Mouse (Mus musculus) stomach, embryonic 14.5 days (tissue): Measurements from ENCODE around the gene Rfx7. TPM values are rescaled to one million over a fixed set of nuclear protein-coding genes. Genes with fewer than 3 reads are reported as not detected.

Source experiments
- ATAC-seq: fragments of 200-750 bp; cut with Nextera tagmentation; 2 replicates; pipeline ENCODE4 v1.8.0; 2017; ENCODE audit warnings: low read depth, moderate TSS enrichment; ENCODE audit not compliant: insufficient number of reproducible peaks, insufficient read depth, low FRiP score
- H3K27ac ChIP-seq: fragments of 300-500 bp; sonication (generic); 2 replicates; pipeline ENCODE4 v1.5.1; 2014; ENCODE audit warnings: mild to moderate bottlenecking, low read length, moderate library complexity, mixed read lengths
- H3K27me3 ChIP-seq: fragments of 300-500 bp; sonication (generic); 2 replicates; pipeline ENCODE4 v1.6.1; 2014; ENCODE audit warnings: low read length, control low read depth, mixed read lengths; ENCODE audit not compliant: control insufficient read depth, insufficient read depth
- H3K36me3 ChIP-seq: fragments of 300-500 bp; sonication (generic); 2 replicates; pipeline ENCODE4 v1.6.1; 2014; ENCODE audit warnings: mild to moderate bottlenecking, control low read depth, low read length, moderate library complexity, mixed read lengths; ENCODE audit not compliant: control insufficient read depth, insufficient read depth
- H3K4me1 ChIP-seq: fragments of 300-500 bp; sonication (generic); 2 replicates; pipeline ENCODE4 v1.6.1; 2014; ENCODE audit warnings: low read length, control low read depth, mixed read lengths; ENCODE audit not compliant: control insufficient read depth, insufficient read depth
- H3K4me2 ChIP-seq: fragments of 300-500 bp; sonication (generic); replicated peaks from 2 replicates; pipeline ENCODE4 v1.6.1; 2014; ENCODE audit warnings: low read depth, low read length, control low read depth
- H3K4me3 ChIP-seq: fragments of 300-500 bp; sonication (generic); 2 replicates; pipeline ENCODE4 v1.5.1; 2014; ENCODE audit warnings: low read depth, low read length, control low read depth
- H3K9ac ChIP-seq: fragments of 300-500 bp; sonication (generic); replicated peaks from 2 replicates; pipeline ENCODE4 v1.6.1; 2014; ENCODE audit warnings: low read depth, mild to moderate bottlenecking, control low read depth, low read length, moderate library complexity, mixed read lengths
- H3K9me3 ChIP-seq: fragments of 300-500 bp; sonication (generic); 2 replicates; pipeline ENCODE4 v1.6.1; 2016; ENCODE audit warnings: low read depth, low read length, control low read depth; ENCODE audit not compliant: control insufficient read depth
- WGBS: fragments of 180-500 bp; shearing (Covaris S2); extraction: QIAGEN DNeasy Blood & Tissue Kit; methylation state at CpG from one replicate; pipeline ENCODE4 v1.1.7; 2014; 5-methylcytosine and 5-hydroxymethylcytosine counted together
- polyA plus RNA-seq: library from polyadenylated mRNA; unstranded; fragments of >200 nt; fragmentation: Nextera tagmentation; extraction: Ambion mirVana; gene quantifications from 2 replicates; pipeline ENCODE4 v1.2.1, GENCODE M21; 2014

The Rfx7 gene
- polyA plus RNA-seq, 1 experiment from 2014 or later: 21.7 TPM

- ATAC-seq: no peak
- Histone ChIP-seq H3K36me3 (peaks cover 10% of the 10 kb centered on the region), H3K9ac (no peak overlapping the region), H3K4me3 (no peak overlapping the region), H3K4me2 (no peak overlapping the region), H3K27ac (no peak overlapping the region), H3K27me3 (no peaks in the 10 kb centered on the region), H3K4me1 (peaks cover 9% of the 10 kb centered on the region; the same call in 1 of the 2 replicates), H3K9me3 (no peaks in the 10 kb centered on the region)
- 79% methylated on average over 4 of the region's 4 CpGs for WGBS
Measured at GRCm38 (mm10) chr9:72660139-72660538, 128.1 kb downstream of the Rfx7 start.

GRCm38 (mm10) chr9:72660911-72661310, 128.9 kb downstream of the Rfx7 start:
- H3K27ac ChIP-seq: peak overlapping the region; percentile 100; the same call in 1 of the 2 replicates
- no peaks in the 10 kb centered on the region for H3K9me3 ChIP-seq
- peak overlapping the region; percentile 34; the same call in 1 of the 2 replicates for H3K4me2 ChIP-seq
- WGBS: 41% methylated on average over 1 of the region's 1 CpGs
- H3K9ac ChIP-seq: no peak overlapping the region
- H3K27me3 ChIP-seq: no peaks in the 10 kb centered on the region
- H3K4me3 ChIP-seq: no peak overlapping the region
- H3K36me3 ChIP-seq: peaks cover 16% of the 10 kb centered on the region
- no peak for ATAC-seq
- H3K4me1 ChIP-seq: peaks cover 16% of the 10 kb centered on the region; the same call in 1 of the 2 replicates

GRCm38 (mm10) chr9:72661561-72661894, 129.5 kb downstream of the Rfx7 start:
- Histone ChIP-seq H3K9ac (peak overlapping the region; percentile 60), H3K4me1 (peaks cover 16% of the 10 kb centered on the region; the same call in 1 of the 2 replicates), H3K9me3 (no peaks in the 10 kb centered on the region), H3K4me3 (peak overlapping the region; percentile 99), H3K27me3 (no peaks in the 10 kb centered on the region), H3K27ac (peak overlapping the region; percentile 100), H3K4me2 (peak overlapping the region; percentile 34), H3K36me3 (peaks cover 19% of the 10 kb centered on the region)
- no peak for ATAC-seq
- WGBS: 2% methylated on average over 13 of the region's 13 CpGs

GRCm38 (mm10) chr9:72661895-72662661, 130.0 kb downstream of the Rfx7 start, which contains the start of gene Nedd4:
Gene Nedd4, plus strand, starts transcription at chr9:72662346.
- peak; percentile 90 for ATAC-seq
- Histone ChIP-seq H3K4me3 (peak within 1 kb of the TSS; percentile 99), H3K36me3 (peaks cover 25% of the 10 kb centered on the region), H3K4me2 (peak within 1 kb of the TSS; percentile 95), H3K27me3 (no peaks in the 10 kb centered on the region), H3K4me1 (peaks cover 19% of the 10 kb centered on the region), H3K9ac (peak within 1 kb of the TSS; percentile 100), H3K27ac (peak within 1 kb of the TSS; percentile 100), H3K9me3 (no peaks in the 10 kb centered on the region)
- WGBS: under 1% methylated on average over 79 of the region's 83 CpGs

- WGBS: under 1% methylated on average over 47 of the region's 55 CpGs
- H3K36me3 ChIP-seq: peaks cover 32% of the 10 kb centered on the region
- no peaks in the 10 kb centered on the region for H3K27me3 ChIP-seq
- H3K4me2 ChIP-seq: peak overlapping the region; percentile 95
- H3K4me3 ChIP-seq: peak overlapping the region; percentile 99
- H3K4me1 ChIP-seq: peaks cover 22% of the 10 kb centered on the region
- H3K9me3 ChIP-seq: no peaks in the 10 kb centered on the region
- H3K27ac ChIP-seq: peak overlapping the region; percentile 100
- peak; percentile 74 for ATAC-seq
- peak overlapping the region; percentile 100 for H3K9ac ChIP-seq
Measured at GRCm38 (mm10) chr9:72662691-72663533, 130.9 kb downstream of the Rfx7 start.

- Histone ChIP-seq H3K36me3 (peaks cover 32% of the 10 kb centered on the region), H3K9me3 (no peaks in the 10 kb centered on the region), H3K4me3 (peak overlapping the region; percentile 99), H3K27me3 (no peaks in the 10 kb centered on the region), H3K27ac (peak overlapping the region; percentile 100), H3K4me2 (peak overlapping the region; percentile 95), H3K4me1 (peaks cover 22% of the 10 kb centered on the region), H3K9ac (peak overlapping the region; percentile 100)
- no peak for ATAC-seq
- WGBS: 2% methylated on average over 10 of the region's 10 CpGs
Measured at GRCm38 (mm10) chr9:72663534-72663918, 131.5 kb downstream of the Rfx7 start.

GRCm38 (mm10) chr9:72664409-72665351, 132.6 kb downstream of the Rfx7 start:
- H3K4me1 ChIP-seq: peaks cover 22% of the 10 kb centered on the region
- peaks cover 42% of the 10 kb centered on the region for H3K36me3 ChIP-seq
- H3K4me2 ChIP-seq: peak overlapping the region; percentile 95
- ATAC-seq: no peak
- H3K4me3 ChIP-seq: peak overlapping the region; percentile 99
- no peaks in the 10 kb centered on the region for H3K9me3 ChIP-seq
- H3K27me3 ChIP-seq: no peaks in the 10 kb centered on the region
- 22% methylated on average over 12 of the region's 12 CpGs for WGBS
- peak overlapping the region; percentile 100 for H3K9ac ChIP-seq
- H3K27ac ChIP-seq: peak overlapping the region; percentile 100
